Mouse (Mus musculus): ENCODE results near the gene Peli2.

Peli2 gene

GRCm38 (mm10) chr14:48289602-48290599 is 169.3 kb downstream of the Peli2 start:
- DNase-seq (ENCODE audit: low spot score), result no peak

- no peak for DNase-seq (ENCODE audit: low spot score)
Observed at GRCm38 (mm10) chr14:48293498-48293897, 172.9 kb downstream of the Peli2 start.

GRCm38 (mm10) chr14:48295410-48295809 is 174.8 kb downstream of the Peli2 start:
- DNase-seq (ENCODE audit: low spot score), result no peak

DNA sequence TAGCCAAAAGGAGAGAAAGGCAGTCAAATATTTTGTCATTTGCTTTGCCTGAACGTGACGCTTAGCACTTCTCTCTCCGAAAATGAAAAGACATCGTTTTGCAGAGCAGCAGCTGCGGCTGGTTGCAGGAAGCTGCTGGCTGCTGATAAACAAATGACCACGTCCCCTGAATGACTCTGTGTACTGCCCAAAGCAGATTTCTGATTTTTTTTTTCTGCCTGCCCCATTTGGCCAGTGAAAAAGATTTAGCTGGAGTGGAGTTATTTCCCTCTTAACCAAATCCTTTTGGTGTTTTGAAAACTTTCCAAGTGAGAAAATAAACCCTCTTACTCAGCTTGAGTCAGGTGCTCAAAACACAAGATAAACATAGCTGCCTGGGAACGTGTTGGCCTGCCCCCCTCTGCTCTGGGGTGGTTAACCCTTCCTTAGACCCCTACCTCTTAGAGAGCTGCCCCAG is 175.2 kb downstream of the Peli2 start:
- no peak for DNase-seq (ENCODE audit: low spot score)

GRCm38 (mm10) chr14:48296820-48297219 is 176.2 kb downstream of the Peli2 start:
- no peak for DNase-seq (ENCODE audit: low spot score)

DNA sequence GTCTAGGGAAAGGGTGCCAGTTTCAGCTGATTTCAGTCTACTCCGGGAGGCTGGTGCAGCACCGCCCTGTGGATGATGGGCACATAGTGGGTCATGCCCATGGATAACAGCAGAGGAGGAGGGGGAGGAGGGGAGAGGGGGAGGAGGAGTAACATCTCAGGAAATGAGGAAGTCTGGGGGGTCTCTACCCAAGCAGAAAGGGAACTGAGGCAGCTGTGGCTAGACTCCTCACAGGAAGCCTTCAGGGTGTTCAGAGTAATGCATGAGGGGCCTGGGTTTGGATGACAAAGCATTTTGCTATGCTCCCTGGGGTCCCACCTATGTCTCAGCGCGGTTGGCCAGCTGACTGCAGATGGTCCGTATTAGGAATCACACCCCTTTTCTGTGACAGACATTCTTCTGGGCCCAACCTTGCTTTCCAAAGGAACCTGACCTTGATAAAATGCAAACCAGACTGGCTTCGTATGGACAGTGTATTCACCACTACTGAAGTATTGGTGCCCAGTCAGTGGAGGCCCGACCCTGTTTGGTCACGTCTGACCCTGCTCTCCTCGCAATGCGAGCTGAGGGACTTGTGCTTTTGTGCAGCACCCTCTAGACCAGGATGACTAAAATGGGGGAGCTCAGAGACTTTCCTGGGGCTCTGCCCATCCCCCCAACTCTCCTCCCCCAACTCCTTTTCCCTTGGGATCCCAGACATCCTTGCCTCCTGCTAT is 182.0 kb downstream of the Peli2 start:
- no peak for DNase-seq (ENCODE audit: low spot score)

DNA sequence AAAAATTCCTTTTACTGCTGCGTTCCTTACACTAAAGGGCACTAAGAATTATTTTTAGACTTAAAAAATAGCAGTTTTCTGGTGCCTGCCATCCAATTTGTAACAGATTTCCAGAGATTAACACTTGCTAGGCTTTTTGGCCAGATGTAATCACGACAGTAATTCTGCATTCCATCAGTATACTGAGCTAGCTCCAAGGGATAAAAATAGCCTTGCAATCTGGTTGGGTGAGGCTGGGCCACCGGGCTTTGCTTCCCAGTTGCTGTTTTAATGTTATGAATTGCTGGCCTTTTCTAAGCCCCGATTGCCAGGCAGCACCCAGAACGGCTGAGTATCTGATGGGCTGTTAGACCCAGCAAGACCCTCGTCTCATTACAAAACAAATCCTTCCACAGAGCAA is 182.6 kb downstream of the Peli2 start:
- DNase-seq (ENCODE audit: low spot score), result no peak

DNA sequence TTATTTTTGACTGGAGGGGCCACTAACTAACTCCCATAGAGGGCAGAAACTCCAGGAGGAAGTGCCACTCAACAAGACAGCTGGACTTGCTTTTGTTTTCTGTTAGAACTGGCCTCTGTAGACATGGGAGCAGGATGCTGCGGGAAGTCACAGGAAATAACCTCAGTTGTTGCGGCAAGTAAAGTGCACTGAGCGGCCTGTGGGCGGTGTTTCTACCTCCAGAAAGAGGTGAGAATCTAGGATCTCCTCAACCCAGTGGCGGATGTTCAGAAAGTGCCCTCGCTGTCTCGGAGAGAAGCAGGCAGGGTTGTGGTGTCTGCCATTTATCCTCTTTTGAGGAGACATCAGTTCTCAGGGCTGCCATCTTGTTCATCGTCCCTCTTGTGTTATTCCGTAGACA is 183.2 kb downstream of the Peli2 start:
- peak; percentile 51 for DNase-seq (ENCODE audit: low spot score)

GRCm38 (mm10) chr14:48313234-48313633 is 192.6 kb downstream of the Peli2 start:
- no peak for DNase-seq (ENCODE audit: low spot score)

DNA sequence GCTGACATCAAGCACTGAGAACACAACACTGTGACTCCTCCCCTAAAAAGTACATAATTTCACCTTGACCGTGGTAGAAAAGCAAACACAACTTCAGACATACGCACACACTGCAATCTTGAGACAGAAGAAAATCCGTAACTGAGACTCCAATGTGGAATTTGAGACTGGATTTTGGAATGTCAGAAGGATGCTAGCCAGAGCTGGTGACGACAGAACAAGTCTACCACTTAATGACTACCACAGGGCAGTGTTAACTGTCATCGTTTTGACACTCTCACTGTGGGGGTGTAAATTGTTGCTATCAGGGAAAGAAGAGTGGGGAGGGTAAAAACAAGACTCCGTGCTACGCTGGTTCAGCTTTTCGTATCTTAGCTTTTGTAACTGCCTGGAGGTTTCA is 195.8 kb downstream of the Peli2 start:
- no peak for DNase-seq (ENCODE audit: low spot score)

GRCm38 (mm10) chr14:48323771-48324459 is 203.3 kb downstream of the Peli2 start:
- no peak for DNase-seq (ENCODE audit: low spot score)

DNA sequence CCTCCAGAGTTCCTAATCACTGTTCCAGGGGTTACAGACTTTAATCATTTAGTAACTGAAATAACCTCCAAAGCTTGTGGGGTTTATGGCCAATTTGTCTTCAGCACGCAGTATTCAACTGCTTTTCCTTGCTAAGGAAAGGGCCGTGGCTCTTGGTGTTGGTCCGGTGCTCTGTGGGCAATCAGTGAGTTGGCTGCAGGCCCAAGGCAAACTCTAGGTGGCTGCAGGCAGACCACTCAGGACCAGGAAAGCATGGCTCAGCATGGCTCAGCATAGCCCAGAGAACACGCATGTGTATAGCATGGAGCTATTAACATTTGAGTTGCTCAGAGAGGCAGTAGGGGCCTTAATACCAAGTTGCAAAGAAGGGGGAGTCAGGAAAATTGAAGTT is 203.8 kb downstream of the Peli2 start:
- no peak for DNase-seq (ENCODE audit: low spot score)

DNA sequence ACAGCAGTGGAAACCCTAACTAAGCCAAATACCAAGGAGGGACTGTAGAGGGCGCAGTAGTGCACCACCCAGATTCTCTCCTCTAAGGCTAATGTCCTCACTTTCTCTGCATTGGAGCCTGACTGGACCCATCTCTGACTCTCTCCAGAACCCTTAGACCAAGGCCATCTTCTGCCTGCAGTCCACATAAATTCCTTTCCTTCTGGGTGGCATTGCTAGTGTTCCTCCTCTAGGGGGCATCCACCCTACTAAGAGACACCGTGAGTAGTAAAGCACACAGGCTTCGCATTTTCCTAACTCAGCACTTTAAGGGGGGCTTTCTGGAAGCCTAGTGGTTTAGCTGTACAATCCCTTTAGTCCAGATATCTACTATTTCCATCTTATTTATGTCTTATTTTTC is 207.1 kb downstream of the Peli2 start:
- DNase-seq (ENCODE audit: low spot score), result no peak

DNA sequence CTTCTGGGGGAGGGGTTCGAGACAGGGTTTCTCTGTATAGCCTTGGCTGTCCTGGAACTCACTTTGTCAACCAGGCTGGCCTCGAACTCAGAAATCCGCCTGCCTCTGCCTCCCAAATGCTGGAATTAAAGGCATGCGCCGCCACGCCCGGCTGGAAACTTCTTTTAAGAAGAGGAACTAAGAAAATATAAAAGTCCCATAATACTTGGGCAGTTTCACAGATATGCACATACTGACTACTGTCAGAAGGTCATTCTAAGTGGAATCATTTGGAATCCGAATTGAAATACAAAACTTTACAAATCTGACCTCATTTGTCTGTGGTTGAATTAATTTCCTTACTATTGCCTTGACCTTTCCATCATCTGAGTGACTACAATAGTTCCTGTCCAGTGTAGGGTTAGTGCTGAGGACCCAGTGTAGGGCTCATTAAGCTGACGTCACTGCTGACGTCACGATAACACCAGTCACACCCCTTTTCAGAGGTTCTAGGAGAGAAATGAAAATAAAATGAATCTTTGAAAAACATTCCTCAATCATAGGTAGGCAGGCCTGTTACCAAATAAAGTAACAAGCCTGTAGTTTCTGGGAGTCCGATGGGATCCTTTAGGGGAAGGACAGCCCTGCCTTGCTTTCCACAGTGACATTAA is 209.2 kb downstream of the Peli2 start:
- no peak for DNase-seq (ENCODE audit: low spot score)
